Mouse (Mus musculus): ENCODE measurements around the gene Olfr1306.

Olfr1306 gene

GRCm38 (mm10) chr2:111916171-111916570, at the start of gene Olfr1306:
Olfr1306 (minus strand) TSS chr2:111916271.
- no peak for DNase-seq (ENCODE audit: extremely low spot score, low read depth, low spot score)

- DNase-seq (ENCODE audit: extremely low spot score, low read depth, low spot score), result no peak
These were observed 48.8 kb upstream of the Olfr1306 start, which contains the start of gene Olfr1308 for GRCm38 (mm10) chr2:111964844-111965243. Olfr1308 (minus strand) TSS chr2:111964944.

- DNase-seq (ENCODE audit: extremely low spot score, low read depth, low spot score), result no peak
These were observed 33.3 kb upstream of the Olfr1306 start, which contains the start of gene Olfr1307 for GRCm38 (mm10) chr2:111949340-111949739. Olfr1307 (minus strand) TSS chr2:111949440.

- DNase-seq (ENCODE audit: extremely low spot score, low read depth, low spot score), result no peak
These were observed 39.0 kb downstream of the Olfr1306 start, which contains the start of gene Olfr1305 for GRCm38 (mm10) chr2:111877049-111877448. Olfr1305 (minus strand) TSS chr2:111877149.
